In the genomic region with DNA sequence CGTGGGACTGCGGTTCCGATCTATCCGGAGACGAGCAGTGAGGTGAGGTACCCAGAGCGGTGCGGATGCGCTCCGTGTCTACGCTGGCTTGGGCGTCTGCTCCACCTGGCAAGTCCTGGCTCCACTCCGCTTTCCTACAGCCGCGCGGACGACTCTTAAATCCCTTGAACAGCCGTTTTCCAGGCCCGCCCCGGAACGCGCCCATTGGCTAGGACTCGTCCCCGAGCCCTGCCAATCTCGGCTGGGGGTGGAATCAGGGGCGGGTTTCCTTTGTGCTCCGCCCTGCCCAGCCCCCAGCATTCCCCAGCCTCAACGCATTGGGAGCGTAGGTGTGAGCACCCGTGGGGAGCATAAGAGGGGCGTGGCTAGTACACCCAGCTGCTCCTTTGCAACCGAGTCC, we compare ENCODE assay signal across 9 mouse cellular contexts. TPM values are rescaled to one million over a fixed set of nuclear protein-coding genes. Genes with fewer than 3 reads are reported as not detected.
DNase-seq lines count a peak whose midpoint lies in the region; ATAC-seq and TF ChIP-seq lines count a peak whose summit lies in the region.
"Had no signal": no experiment of that assay in that cellular context is flagged by ENCODE, and none has a peak within 500 bp of the region (broad histone marks: within the 10 kb centered on the region; RNA-seq: fewer than 3 reads in every experiment).

Gene Fam84a, minus strand, starts transcription at position 134 of the 400 bp plus-strand sequence.

- under 1% methylated on average over 31 of the region's 31 CpGs for WGBS in hindbrain, embryonic 16.5 days

- H3K27ac ChIP-seq in gastrocnemius, adult 2 months = no peak within 1 kb of the TSS
- H3K27ac ChIP-seq in hindbrain, embryonic 16.5 days (ENCODE audit: low read depth, low read length) = peak within 1 kb of the TSS; percentile 77

- H3K9me3 ChIP-seq in hindbrain, embryonic 16.5 days (ENCODE audit: control insufficient read depth, low read length) = no peaks in the 10 kb centered on the region

- H3K9ac ChIP-seq in hindbrain, embryonic 16.5 days (ENCODE audit: low read depth, low read length) = peak within 1 kb of the TSS; percentile 82

- intact Hi-C loops in gastrocnemius, adult 2 months (cut with DNase I) = no loop called here

- no peaks in the 10 kb centered on the region for H3K27me3 ChIP-seq in hindbrain, embryonic 16.5 days (replicated peaks; ENCODE audit: control insufficient read depth, insufficient read depth, low read length)

- peaks cover 14% of the 10 kb centered on the region for H3K4me1 ChIP-seq in hindbrain, embryonic 16.5 days (ENCODE audit: control insufficient read depth, insufficient read depth, low read depth, low read length)

- ATAC-seq in hindbrain, embryonic 16.5 days = peak; percentile 98
- ATAC-seq in activated CD4-positive, CD25-positive, alpha-beta regulatory T cell, adult 4 months = no peak

- TF ChIP-seq CTCF in gastrocnemius, adult 2 months (IDR thresholded peaks at IDR 0.05) = no peak

- peak within 1 kb of the TSS; percentile 73 for H3K4me2 ChIP-seq in hindbrain, embryonic 16.5 days (ENCODE audit: low read length)

- no peaks in the 10 kb centered on the region for H3K36me3 ChIP-seq in hindbrain, embryonic 16.5 days (ENCODE audit: control insufficient read depth, insufficient read depth, low read length)

- H3K4me3 ChIP-seq in gastrocnemius, adult 2 months = peak within 1 kb of the TSS; percentile 67
- peak within 1 kb of the TSS; percentile 70 for H3K4me3 ChIP-seq in hindbrain, embryonic 16.5 days (ENCODE audit: low read length)

- peak; percentile 77 to 89 for DNase-seq in adrenal gland, adult 18-20 months (ENCODE audit: low spot score in 2 of 2)
- DNase-seq in cerebellum, postnatal 4 days (ENCODE audit: low spot score in 2 of 2) = peak; percentile 91 to 95
- DNase-seq in gastrocnemius, adult 2 months = peak; percentile 75
- peak; percentile 90 for DNase-seq in left cerebral cortex, adult 11 months (ENCODE audit: low spot score)
- peak; percentile 85 for DNase-seq in lung, postnatal 14 days
- DNase-seq in right cerebral cortex, adult 2 months (ENCODE audit: low spot score in 2 of 2) = peak; percentile 96 to 98

RNA-seq across cellular contexts. Expression of gene Fam84a, which starts in this region (rescaled TPM):
- 10 to 100 TPM in 1 of 2 experiments, 1 to 10 TPM in 1; 2.5 to 13.8 TPM for total RNA-seq in adrenal gland, adult 18-20 months (2021)
- total RNA-seq in gastrocnemius, adult 2 months (2021) = under 1 TPM in 1 of 2 experiments, not detected in 1; 0.05 TPM
- 75.2 and 84.4 TPM in 2 replicates for polyA plus RNA-seq in hindbrain, embryonic 16.5 days (2015; fragmentation: Nextera tagmentation; extraction: Ambion mirVana)
- under 1 TPM in 1 of 2 experiments, not detected in 1; 0.50 TPM for polyA plus RNA-seq in activated CD4-positive, CD25-positive, alpha-beta regulatory T cell, adult 4 months (2017; shearing (Covaris generic))
- total RNA-seq: hematopoietic stem cell, adult 5-6 weeks had no signal

Comparison
In these comparisons a context has a peak if more than half of its experiments do, and no peak if none do; other contexts are left out.
1. RNA of gene Fam84a (polyA plus RNA-seq): 75.2 to 84.4 TPM in hindbrain, embryonic 16.5 days; 0.50 TPM in activated CD4-positive, CD25-positive, alpha-beta regulatory T cell, adult 4 months; every median in the first group is over 10 times any median in the second.
2. Peak in DNase-seq and H3K4me3 ChIP-seq in gastrocnemius, adult 2 months; RNA of the gene not detected or under 1 TPM.
3. Peak in every context shown above with its lines, with median percentiles within 50 percentile points of each other: DNase-seq.